Mouse (Mus musculus): Measurements from ENCODE around the gene Aldh4a1. TPM values are rescaled to one million over a fixed set of nuclear protein-coding genes. Genes with fewer than 3 reads are reported as not detected.

Aldh4a1 gene
- 10 to 100 TPM; 13.3 to 13.4 TPM for total RNA-seq (2023)

GRCm38 (mm10) chr4:139622373-139623282 is at the start of gene Aldh4a1:
TSS of gene Aldh4a1 (plus strand) at chr4:139622866.

GRCm38 (mm10) chr4:139602357-139603244 is 20.1 kb upstream of the Aldh4a1 start, which contains the start of gene Gm21969:
TSS of gene Gm21969 (plus strand) at chr4:139603186.

GRCm38 (mm10) chr4:139653238-139653637 is 30.6 kb downstream of the Aldh4a1 start, which contains the start of gene Tas1r2:
TSS of gene Tas1r2 (plus strand) at chr4:139653538.

Other genes with a start within 250 kb of the Aldh4a1 start
- gene Iffo2, start 92.3 kb upstream of the Aldh4a1 start, total RNA-seq (2023), result 10 to 100 TPM; 13.4 to 17.2 TPM
- not detected for gene Gm21969, start 19.7 kb upstream of the Aldh4a1 start, total RNA-seq (2023)
- not detected for gene Tas1r2, start 30.7 kb downstream of the Aldh4a1 start, total RNA-seq (2023)
- gene Pax7, start 210.7 kb downstream of the Aldh4a1 start, total RNA-seq (2023), result under 1 TPM; 0.16 to 0.18 TPM